ENCODE assay signal across 20 mouse cellular contexts in the genomic region with DNA sequence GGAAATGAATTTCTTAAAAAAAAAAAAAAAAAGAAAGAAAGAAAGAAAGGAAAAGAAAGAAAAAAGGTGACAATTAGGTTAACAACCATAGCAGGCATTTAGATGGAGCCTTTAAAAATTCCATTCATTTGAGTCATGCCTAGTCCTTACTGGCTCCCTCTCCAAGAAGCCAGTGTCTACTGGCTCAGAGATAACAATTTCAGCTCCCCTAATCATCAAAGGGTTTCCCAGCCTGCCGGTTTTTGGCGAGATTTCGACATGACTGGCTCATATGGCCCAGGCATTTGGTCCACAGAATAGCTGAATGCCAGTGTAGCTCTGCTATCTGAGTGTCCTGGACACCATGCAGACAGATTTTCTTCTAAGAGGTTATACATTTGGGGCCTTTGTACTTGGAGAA. TPM values are rescaled to one million over a fixed set of nuclear protein-coding genes. Genes with fewer than 3 reads are reported as not detected.
DNase-seq lines count a peak whose midpoint lies in the region; ATAC-seq and TF ChIP-seq lines count a peak whose summit lies in the region.
"Had no signal": no experiment of that assay in that cellular context is flagged by ENCODE, and none has a peak within 500 bp of the region (broad histone marks: within the 10 kb centered on the region; RNA-seq: fewer than 3 reads in every experiment).

No protein-coding gene starts in this region.

- no peak for TF ChIP-seq CTCF in layer of hippocampus, adult 2 months (conservative IDR thresholded peaks at IDR 0.05)

- no peak for ATAC-seq in heart, embryonic 15.5 days (replicated peaks; ENCODE audit: insufficient number of reproducible peaks, insufficient read depth, low FRiP score, low read depth)

- no peak overlapping the region for H3K9ac ChIP-seq in heart, embryonic 15.5 days
- H3K9ac ChIP-seq: embryonic facial prominence, embryonic 12.5 days; hindbrain, embryonic 15.5 days had no signal

- H3K4me3 ChIP-seq in heart, embryonic 15.5 days, result no peak overlapping the region
- no peak overlapping the region for H3K4me3 ChIP-seq in layer of hippocampus, adult 2 months
- H3K4me3 ChIP-seq: embryonic facial prominence, embryonic 12.5 days; forebrain, embryonic 10.5 days; hindbrain, embryonic 15.5 days had no signal

- peak overlapping the region; percentile 47 for H3K27ac ChIP-seq in heart, embryonic 15.5 days
- H3K27ac ChIP-seq in layer of hippocampus, adult 2 months, result no peak overlapping the region
- H3K27ac ChIP-seq: embryonic facial prominence, embryonic 12.5 days; forebrain, embryonic 10.5 days; hindbrain, embryonic 15.5 days had no signal

- peaks cover 30% of the 10 kb centered on the region for H3K4me1 ChIP-seq in heart, embryonic 15.5 days (replicated peaks)
- H3K4me1 ChIP-seq: embryonic facial prominence, embryonic 12.5 days had no signal

- no peak overlapping the region for H3K4me2 ChIP-seq in heart, embryonic 15.5 days
- H3K4me2 ChIP-seq: embryonic facial prominence, embryonic 12.5 days; hindbrain, embryonic 15.5 days; liver, embryonic 11.5 days had no signal

- no peaks in the 10 kb centered on the region for H3K27me3 ChIP-seq in heart, embryonic 15.5 days
- H3K27me3 ChIP-seq: embryonic facial prominence, embryonic 12.5 days; hindbrain, embryonic 15.5 days had no signal

- DNase-seq in cerebellum, postnatal 14 days, result peak; percentile 47 to 66
- DNase-seq in cerebellum, adult 9-11 months, result no peak
- DNase-seq in 3T3-L1 (ENCODE audit: low read depth, low spot score), result peak; percentile 43
- DNase-seq in adrenal gland, postnatal 36 days, result peak; percentile 23 to 39
- DNase-seq in thymus, postnatal 4 days, result no peak
- no peak for DNase-seq in kidney, adult 9 months
- DNase-seq in layer of hippocampus, adult 2 months (ENCODE audit: low spot score in 2 of 2), result no peak
- DNase-seq: cerebellum, adult 11-12 months; kidney, adult 18-20 months; kidney, postnatal 4 days; thymus, postnatal 36 days had no signal

- no peaks in the 10 kb centered on the region; the same call in 1 of the 2 replicates for H3K36me3 ChIP-seq in heart, embryonic 15.5 days
- H3K36me3 ChIP-seq: embryonic facial prominence, embryonic 12.5 days; forebrain, embryonic 10.5 days; G1E; hindbrain, embryonic 15.5 days had no signal

- WGBS in heart, embryonic 15.5 days, result 3% methylated on average over 3 of the region's 3 CpGs

- no peaks in the 10 kb centered on the region for H3K9me3 ChIP-seq in heart, embryonic 15.5 days (replicated peaks)
- H3K9me3 ChIP-seq: embryonic facial prominence, embryonic 12.5 days; forebrain, embryonic 10.5 days; G1E; hindbrain, embryonic 15.5 days had no signal

RNA-seq across cellular contexts. Expression of a gene that starts 18.4 kb away (rescaled TPM):
- total RNA-seq in adrenal gland, postnatal 36 days (2021), result 1 to 10 TPM; 1.2 to 1.9 TPM
- 148 and 174 TPM in 2 replicates for polyA plus RNA-seq in heart, embryonic 15.5 days (2015; fragmentation: Nextera tagmentation; extraction: Ambion mirVana)
- total RNA-seq in layer of hippocampus, adult 2 months (2021), result 1 to 10 TPM in 1 of 2 experiments, under 1 TPM in 1; 1.00 to 1.2 TPM
- total RNA-seq: megakaryocyte, adult 5-6 weeks had no signal
- polyA plus RNA-seq: G1E had no signal

RNA-seq across cellular contexts. Expression of a gene that starts 30.8 kb away (rescaled TPM):
- not detected for total RNA-seq in adrenal gland, postnatal 36 days (2021)
- polyA plus RNA-seq in heart, embryonic 15.5 days (2015; fragmentation: Nextera tagmentation; extraction: Ambion mirVana), result not detected in 2 replicates
- under 1 TPM; 0.61 to 0.69 TPM for total RNA-seq in layer of hippocampus, adult 2 months (2021)
- total RNA-seq: G1E; megakaryocyte, adult 5-6 weeks had no signal
- polyA plus RNA-seq: C2C12; G1E; liver, embryonic 11.5 days; stomach, embryonic 16.5 days had no signal

Comparison
In these comparisons a context has a peak if more than half of its experiments do, and no peak if none do; other contexts are left out.
1. DNase-seq: peak in cerebellum, postnatal 14 days (2 of 2), 3T3-L1 (single experiment) and adrenal gland, postnatal 36 days (2 of 2); none in cerebellum, adult 9-11 months (single experiment), thymus, postnatal 4 days (single experiment), kidney, adult 9 months (single experiment) and layer of hippocampus, adult 2 months (0 of 2).